Mouse (Mus musculus) common myeloid progenitor, adult 5-6 weeks (primary cell): ENCODE data around the gene Cdhr2. TPM values are rescaled to one million over a fixed set of nuclear protein-coding genes. Genes with fewer than 3 reads are reported as not detected.

Experiments
- ATAC-seq: replicated peaks from 2 replicates; pipeline ENCODE4 v1.8.0; 2016; ENCODE audit warnings: low read depth, mild to moderate bottlenecking, moderate TSS enrichment, inconsistent platforms; ENCODE audit not compliant: poor library complexity, severe bottlenecking
- total RNA-seq: library from RNA; stranded (forward); fragments of 200-1000, 187-1606 nt; gene quantifications from 2 replicates; pipeline ENCODE4 v1.2.3, GENCODE M21; 2017

The Cdhr2 gene
- total RNA-seq, 1 experiment from 2014 or later = not detected

DNA sequence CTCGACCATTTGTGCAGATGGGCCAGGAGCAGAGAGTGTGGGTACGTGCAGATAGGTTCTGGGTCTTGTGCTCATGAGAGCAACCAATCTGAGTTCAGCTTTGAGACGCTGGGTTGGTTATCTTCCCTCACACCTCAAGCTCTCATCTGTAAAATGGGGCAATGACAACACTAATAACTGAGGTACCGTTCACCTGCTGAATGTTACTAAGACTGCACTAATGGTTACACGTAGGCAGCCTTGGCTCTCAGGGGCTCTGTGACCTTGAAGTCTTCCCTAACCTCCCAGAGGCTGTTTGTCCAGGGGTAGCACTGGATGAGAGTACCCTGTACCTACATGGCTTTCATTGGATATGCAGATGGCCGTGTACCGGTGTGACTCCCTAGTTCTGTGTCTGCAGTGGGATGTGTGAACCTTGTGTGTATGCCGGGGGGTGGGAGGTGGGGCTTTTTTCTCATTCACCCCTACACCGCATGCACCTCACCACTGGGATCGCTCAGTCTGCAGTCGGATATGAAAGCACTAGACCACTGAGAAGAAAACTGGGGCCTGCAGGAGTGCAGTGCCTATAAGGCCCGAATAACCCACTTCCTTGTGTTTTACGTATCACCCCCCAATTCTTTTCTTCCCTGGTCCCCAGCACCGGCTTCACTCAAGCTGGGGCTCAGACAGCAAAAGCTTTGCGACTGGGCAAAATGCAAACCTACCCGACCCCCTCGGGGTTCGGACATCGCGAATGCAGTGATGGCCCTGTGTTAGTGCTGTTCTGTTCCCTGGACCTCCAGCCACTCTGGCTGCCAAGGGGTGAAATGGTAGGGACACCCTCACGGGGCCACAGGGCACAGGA is 8.3 kb upstream of the Cdhr2 start:
- no peak for ATAC-seq

DNA sequence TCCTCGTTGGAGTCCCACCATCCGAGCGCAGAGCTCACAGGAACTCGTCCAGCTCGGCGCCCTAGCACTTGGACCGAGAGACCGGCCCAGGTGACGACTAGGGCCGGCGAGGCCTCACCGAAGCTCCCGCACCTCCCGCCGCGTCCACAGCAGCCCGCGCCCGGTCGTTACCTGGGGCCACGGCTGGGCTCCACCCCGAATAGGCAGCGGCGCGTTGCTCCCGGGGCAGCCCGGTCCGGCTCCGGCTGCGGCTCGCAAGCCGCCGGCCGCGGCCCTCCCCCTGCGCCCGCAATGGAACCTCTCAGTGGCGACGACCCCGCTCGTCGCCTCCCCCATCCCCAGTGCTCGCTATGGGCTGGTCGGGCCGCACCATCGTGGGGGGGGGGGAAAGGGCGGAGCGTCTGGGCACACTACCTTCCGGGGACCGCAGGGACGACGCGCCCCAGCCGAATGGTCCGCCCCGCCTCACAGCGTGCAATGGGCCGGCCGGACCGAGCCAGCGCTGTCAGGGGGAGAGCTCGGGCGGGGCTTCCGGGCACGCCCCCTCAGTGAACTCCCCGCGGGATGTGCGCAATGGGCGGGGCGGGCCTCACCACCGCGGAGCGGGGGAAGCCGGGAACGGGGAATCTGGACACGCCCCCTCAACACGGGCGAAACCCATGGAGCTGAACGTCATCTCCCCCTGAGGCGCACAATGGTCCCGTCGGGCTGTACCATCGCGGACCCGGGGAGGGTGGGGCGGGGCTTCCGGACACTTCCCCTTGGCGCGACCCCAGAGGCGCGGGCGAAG is 7.5 kb upstream of the Cdhr2 start, which contains the start of gene Rnf44:
Rnf44 (minus strand) TSS at position 350 of the 790 bp plus-strand sequence.
- peak; percentile 84 for ATAC-seq

DNA sequence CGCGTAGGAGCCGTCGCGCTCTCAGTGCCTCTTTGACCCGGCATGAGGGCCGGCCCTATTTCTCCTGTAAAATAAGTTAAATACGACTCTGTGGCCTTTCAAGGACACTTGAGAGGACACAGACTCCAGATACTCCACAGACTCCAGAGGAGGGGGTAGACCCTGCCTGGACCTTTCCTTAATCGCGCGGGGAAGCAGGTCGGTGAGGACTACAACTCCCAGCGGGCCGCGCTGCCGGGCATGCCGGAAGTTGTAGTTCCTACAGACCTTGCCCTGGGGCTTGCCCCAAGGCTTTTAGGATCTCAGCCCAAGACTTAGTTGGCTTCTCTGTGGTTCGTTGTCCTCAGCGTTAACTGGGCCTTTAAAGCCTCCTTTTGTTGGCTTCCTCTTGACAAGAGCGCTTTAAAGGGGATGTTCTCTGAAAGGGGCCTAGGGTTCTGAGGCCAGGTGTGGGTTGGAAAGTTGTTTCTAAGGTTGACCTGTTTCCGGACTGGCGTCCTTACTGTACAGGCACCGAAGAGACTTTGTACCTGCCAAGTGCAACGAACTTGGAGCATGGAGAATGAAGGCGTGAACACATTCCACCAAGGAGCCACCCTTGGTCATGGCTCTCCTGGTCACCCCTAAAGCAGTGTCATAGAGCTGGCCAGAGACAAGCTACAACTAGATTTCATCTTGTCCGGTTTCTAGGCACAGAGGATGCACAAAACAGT is 6.8 kb upstream of the Cdhr2 start:
- peak; percentile 55 for ATAC-seq

DNA sequence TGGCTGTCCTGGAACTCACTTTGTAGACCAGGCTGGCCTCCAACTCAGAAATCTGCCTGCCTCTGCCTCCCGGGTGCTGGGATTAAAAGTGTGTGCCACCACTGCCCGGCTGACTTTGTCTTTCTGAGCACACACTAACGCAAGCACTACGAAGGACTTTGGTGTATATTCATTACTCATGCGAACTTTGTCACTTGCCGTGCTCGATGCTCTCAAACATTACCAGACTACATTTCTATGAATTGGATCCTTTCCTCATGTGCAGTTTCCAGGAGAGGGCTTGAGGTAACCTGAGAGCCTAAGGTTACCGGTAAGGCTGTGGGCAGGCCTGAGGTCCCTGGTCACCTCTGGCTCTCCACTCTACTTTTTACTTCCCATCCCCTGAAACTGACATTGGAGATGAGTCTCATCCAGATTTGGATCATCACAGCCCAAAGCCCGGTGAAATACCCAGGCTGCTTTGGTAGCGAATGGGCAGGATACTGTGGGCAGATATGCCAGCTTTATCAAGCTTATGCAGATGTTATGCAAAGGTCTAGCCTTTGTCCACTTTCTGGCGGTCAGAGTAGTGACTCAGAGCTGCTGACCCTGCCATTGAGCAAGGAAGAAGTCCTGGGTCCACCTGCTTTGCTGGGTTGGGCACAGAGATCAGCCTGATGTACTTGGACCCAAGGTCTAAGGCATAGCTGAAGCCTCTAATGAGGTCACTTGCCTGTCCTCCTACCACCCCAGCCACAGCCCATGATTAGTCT is 5.6 kb upstream of the Cdhr2 start:
- ATAC-seq = no peak

DNA sequence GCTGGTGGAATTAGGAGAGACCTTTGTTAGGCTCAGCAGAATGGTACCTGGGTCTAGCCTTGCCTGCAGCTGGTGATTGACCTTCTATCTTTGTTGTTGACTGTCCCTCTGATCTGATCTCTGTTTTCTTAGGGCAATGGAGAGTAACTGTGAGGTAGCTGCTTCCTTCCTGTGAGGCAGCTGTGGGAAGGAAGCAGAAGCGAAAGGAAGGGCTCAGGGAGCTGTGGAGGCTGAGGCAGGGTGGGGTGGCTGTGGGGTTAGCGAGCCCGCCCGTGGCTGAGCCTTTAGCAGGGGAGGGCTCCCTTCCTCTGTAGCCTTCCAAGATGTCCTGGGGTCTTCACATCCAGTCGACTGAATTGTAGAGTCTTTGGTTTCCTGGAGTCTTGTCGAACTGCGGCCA is 1.2 kb downstream of the Cdhr2 start:
- ATAC-seq = no peak

DNA sequence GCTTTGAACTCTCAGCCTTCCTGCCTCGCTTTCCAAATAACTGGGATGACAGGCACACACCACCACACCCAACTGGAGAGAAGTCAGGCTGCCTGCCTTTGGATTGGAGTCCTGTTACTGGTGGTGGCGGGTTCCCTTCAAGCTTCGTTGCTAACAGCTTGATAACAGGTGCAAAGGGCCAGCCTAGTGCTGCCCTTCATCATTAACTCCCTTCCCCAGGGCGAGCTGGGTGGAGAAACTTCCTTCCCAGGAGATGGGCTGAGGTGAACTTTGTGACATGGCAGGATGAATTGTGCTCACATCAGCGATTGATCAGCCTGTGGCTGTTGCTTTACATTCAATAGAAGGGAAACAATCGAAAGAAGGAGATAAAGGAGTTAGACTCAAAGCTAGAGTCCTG is 3.6 kb downstream of the Cdhr2 start:
- ATAC-seq = no peak

DNA sequence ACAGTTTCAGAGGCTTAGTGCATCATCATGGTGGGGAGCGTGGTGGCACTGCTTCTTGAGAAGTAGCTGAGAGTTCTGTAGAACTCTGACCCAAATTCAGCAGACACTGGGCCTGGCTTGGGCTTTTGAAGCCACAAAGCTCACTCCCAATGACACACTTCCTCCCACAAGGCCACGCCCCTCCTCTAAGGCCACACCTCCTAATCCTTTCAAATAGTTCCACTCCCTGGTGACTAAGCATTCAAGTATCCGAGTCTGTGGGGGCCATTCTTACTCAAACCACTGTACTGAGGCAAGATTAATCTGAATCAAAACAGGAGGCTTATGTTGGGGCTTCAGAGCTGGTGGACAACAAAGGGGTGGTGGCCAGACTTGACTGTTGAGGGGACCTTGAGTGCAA is 9.6 kb downstream of the Cdhr2 start:
- ATAC-seq = no peak

DNA sequence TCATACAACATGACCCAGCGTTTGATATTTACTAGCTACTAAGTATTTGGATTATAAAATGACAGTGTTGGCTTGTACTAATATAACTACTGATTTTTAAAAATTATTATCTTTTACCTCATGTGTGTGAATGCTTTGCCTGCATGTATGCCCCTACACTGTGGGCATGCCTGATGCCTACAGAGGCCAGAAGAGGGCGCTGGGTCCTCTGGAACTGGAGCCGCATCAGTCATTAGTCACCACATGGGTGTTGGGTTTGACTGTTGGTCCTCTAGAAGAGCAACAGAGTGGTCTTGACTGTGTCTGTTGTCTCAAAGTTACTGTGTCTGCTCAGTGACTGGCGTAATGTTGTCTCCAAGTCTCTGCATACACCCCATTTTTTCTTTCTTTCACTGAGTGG is 13.1 kb downstream of the Cdhr2 start:
- no peak for ATAC-seq

DNA sequence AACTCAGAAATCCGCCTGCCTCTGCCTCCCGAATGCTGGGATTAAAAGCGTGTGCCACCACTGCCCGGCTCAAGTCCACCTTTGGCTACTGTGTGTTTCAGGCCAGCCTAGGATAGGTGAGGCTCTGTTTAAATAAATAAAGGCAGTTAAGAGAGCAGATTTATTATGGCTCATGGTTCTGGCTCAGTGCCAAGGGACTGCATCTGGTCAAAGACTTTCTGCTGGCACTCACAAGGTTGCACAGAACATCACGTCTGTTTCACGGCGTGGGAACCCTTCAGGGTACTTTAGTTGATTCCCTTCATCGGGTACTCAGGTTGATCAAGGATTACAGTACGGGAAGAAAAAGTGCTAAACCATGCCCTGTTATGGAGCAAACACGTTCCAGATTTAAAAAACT is 13.7 kb downstream of the Cdhr2 start:
- ATAC-seq = no peak

DNA sequence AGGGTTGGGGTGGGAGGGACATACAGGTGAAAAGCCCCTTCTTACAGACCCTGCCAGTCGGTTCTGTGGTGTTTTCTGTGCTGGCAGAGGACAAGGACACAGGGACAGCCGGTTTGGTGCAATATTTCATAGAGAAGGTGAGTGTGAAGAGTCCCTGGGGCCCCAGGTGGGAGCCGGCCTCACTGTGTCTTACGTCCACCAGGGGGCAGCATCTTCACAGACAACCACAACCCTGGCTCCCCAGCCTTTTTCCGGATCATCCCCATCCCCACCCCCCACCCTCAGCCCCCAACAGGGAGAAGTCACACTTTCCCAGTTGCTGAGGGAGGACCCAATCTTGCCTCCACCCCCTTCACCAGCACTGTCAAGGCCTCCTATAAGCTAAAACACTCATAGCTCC is 15.7 kb downstream of the Cdhr2 start:
- peak; percentile 47; the same call in 1 of the 2 replicates for ATAC-seq

DNA sequence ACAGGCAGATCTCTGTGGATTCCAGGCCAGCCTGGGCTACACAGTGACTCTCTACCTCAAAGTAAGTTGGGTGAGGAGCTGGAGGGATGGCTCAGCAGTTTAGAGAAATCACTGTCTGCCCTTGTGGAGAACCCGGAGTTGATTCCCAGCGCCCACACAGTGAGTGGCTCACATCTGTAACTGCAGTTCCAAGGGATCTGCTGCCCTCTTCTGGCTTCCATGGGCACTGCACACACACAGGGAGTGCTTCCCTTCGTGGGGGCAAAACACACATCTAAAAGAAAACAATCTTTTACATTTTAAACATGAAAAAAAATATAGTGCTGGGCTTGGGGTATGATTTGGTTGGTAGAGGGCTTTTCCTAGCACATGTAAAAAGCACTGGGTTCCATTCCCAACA is 21.9 kb downstream of the Cdhr2 start:
- ATAC-seq = no peak

DNA sequence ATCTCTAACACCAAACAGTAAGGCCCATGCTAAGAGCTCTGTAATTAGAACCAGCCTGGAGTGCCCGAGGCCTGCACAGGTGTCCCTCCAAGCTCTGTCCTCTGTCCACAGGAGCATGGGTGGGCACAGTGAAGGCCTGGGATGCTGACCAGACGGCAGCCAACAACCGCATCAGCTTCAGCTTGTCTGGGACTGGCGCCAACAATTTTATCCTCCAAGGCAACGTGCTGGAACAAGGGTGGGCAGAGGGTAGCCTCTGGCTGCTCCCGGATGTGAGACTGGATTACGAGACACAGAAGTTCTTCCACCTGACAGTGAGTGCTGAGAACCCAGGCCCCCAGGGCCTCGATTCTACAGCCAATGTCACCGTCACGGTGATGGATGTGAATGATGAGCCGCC is 24.9 kb downstream of the Cdhr2 start:
- ATAC-seq = no peak

DNA sequence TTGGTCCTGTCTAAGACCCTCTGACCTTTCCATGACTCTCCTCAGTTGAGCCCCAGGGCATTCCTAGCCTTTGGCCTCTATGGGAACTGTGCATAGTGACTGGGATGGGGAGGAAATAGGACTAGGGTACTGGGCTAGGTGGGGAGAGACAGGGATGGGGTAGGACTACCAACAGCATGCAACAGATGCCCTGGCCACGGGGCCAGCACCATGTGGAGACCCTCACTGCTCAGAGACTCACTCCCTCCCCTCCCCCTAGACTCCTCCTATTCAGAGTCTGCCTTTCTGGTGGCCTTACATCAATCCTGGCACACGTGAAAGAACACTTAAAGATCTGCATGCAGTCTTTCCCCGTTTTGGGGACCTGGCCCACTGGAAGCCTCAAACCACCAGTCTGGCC is 35.7 kb downstream of the Cdhr2 start:
- ATAC-seq = no peak

DNA sequence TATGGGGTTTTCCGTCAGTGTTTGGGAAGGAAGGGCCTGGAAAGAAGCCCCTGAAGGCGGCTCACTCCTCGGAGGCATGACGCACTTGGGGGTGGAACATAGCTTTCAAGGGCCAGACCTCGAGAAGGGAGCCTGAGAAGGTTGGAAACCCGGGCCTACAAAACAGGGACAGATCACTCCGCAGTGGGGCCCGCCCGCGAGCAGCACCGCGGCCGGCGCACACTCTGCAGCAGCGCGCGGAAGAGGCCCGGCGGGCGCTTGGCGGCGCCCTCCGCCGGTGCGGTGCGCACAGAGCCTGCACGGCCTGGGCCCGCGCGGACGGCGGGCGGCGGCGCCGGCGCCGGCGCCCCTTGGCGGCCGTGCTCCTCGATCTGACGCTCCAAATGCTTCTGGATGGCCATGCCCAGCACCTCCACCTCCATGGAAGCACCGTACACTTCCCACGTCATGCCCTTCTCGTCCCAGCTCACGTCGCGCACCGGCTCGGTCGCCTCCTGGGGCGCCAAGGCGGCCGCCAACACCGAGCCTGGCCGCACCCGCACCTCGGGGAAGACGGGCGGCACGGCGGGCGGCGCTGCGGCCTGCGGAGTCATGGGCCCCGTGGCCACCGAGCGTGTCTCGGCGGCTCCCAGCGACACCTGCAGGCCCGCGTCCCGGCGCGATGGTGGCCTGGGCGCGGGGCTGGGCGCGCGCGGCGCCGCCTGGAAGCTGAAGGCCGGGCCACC is 36.4 kb downstream of the Cdhr2 start:
- ATAC-seq = no peak

DNA sequence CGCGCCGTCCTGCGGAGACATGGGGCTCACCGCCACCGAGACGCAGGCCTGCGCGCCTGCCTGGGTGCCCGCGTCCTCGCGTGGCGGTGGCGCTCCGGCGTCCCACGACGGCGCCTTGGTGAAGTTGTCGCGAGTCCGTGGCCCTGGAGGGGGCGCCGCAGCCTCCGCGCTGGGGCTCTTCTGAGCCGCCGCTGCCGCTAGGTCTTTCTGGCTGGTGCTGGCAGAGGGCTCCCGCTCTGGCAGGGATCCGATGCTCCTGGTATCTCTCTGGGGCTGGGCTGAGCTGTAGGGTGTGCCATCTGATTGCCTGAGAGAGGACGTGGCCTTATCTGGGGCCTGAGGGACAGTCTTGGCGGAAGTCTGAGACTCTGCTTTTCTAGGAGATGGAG is 36.9 kb downstream of the Cdhr2 start:
- no peak for ATAC-seq

DNA sequence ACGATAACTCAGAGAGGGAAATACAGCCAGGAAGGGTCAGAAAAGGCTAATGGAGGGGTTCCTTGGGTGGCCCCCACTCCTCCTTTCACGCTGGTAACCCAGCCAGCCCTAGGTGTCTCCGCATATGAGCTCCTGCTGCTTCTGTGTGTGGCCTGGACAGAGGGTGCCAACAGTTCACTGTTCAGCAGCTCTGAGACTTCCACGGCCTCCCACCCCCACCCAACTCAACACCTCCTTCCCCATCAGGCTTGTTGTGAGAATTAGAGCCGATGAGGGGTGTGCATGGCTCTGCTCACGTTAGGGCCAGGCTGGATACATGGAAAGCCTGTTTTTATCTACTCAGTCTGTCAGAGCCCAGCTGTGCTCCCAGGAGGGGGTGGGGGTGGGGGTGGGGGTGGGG is 44.8 kb downstream of the Cdhr2 start:
- ATAC-seq = no peak

DNA sequence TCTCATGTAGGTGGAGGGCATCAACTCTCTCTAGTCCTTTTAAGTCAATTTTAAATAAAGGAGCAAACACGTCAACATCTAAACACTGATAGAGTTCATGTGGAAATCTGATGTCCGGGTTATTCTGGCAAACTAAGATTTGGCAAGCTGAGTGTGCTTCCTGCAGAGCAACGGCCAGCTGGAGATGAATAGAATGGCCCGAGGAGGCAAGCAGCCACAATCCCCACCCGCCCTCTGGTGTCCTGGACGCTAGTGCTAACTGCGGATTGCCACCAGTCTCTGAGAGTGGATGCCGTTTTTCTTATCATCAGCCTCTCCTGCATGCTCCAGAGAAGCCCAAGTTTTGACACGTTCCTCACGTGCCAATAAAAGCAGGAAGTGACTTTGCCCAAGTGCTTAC is 45.6 kb downstream of the Cdhr2 start:
- ATAC-seq = no peak

DNA sequence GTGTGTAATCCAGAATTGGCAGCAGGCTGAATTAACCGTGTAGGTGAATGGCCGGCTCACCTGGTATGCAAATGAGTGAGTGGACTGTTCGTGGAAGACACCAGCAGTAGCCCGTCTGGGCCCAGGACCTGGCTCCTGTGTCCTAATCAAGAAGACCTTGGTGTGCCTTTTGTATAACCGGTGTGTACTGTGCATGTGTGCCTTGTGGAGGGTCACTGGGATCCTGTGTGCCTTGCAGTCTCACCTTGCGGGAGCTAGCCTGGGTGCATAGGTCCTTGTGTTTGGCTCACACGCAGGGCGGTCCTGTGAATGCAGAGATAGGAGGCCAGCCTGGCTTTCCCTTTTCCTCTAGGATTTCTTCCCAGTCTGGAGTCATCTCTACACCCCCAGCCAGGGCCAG is 46.9 kb downstream of the Cdhr2 start:
- no peak for ATAC-seq

DNA sequence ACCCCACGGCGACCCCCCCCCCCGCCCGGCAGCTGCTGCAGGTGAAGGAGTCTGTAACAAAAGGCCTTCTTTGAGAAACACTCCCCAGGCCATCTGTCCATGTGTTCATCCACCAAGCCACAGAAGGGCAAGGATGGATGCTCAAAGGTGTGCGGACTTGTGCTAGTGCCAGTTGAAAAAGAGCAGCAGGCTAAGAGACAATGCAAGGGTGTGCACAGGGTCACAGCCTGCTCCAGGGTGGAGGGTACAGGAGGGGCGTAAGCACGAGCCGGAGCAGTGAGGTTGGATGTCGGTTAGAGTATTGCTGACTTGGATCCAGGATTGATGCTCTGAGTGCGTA is 47.4 kb downstream of the Cdhr2 start:
- ATAC-seq = no peak
